Mouse (Mus musculus) C2C12 (cell line): ENCODE results near the gene Naaa. TPM values are rescaled to one million over a fixed set of nuclear protein-coding genes. Genes with fewer than 3 reads are reported as not detected.

Source experiments
- H3K27me3 ChIP-seq: one replicate; pipeline ENCODE4 v1.6.1; 2011; ENCODE audit not compliant: control insufficient read depth, insufficient read depth, insufficient read length
- H3K36me3 ChIP-seq: one replicate; pipeline ENCODE4 v1.6.1; 2011; ENCODE audit not compliant: control insufficient read depth, insufficient read depth
- H3K4me3 ChIP-seq: one replicate; pipeline ENCODE4 v1.5.1; 2011; ENCODE audit warnings: mild to moderate bottlenecking, control low read depth; ENCODE audit not compliant: poor library complexity, insufficient read depth, severe bottlenecking
- H3K79me2 ChIP-seq: one replicate; pipeline ENCODE4 v1.6.1; 2011; ENCODE audit not compliant: control insufficient read depth, insufficient read depth
- H3K79me3 ChIP-seq: one replicate; pipeline ENCODE4 v1.6.1; 2011; ENCODE audit warnings: low read depth, control low read depth
- H3ac ChIP-seq: one replicate; pipeline ENCODE3; 2011; ENCODE audit warnings: low read depth; ENCODE audit not compliant: control insufficient read depth, insufficient read length
- CEBPB ChIP-seq: IDR thresholded peaks from one replicate; pipeline ENCODE4 v1.6.1; 2011; ENCODE audit warnings: low read depth, mild to moderate bottlenecking, control low read depth, moderate library complexity
- CTCF ChIP-seq: IDR thresholded peaks from one replicate; pipeline ENCODE4 v1.5.1; 2011; ENCODE audit not compliant: control insufficient read depth, insufficient read depth, insufficient read length
- FOSL1 ChIP-seq: IDR thresholded peaks from one replicate; pipeline ENCODE4 v1.8.0; 2011; ENCODE audit warnings: mild to moderate bottlenecking, low read length; ENCODE audit not compliant: poor library complexity, insufficient read depth, severe bottlenecking
- MAX ChIP-seq: IDR thresholded peaks from one replicate; pipeline ENCODE4 v1.6.1; 2011; ENCODE audit warnings: mild to moderate bottlenecking, control low read depth
- MYOD1 ChIP-seq: IDR thresholded peaks from one replicate; pipeline ENCODE4 v1.6.1; 2011; ENCODE audit warnings: low read depth; ENCODE audit not compliant: control insufficient read depth, insufficient read length
- MYOG ChIP-seq: IDR thresholded peaks from one replicate; pipeline ENCODE4 v1.6.1; 2011; ENCODE audit not compliant: control insufficient read depth, insufficient read length; ENCODE audit errors: extremely low read depth
- USF1 ChIP-seq: IDR thresholded peaks from one replicate; pipeline ENCODE4 v1.6.1; 2011; ENCODE audit warnings: low read depth, mild to moderate bottlenecking, control low read depth, moderate library complexity
- polyA plus RNA-seq: library from polyadenylated mRNA; unstranded; fragments of >200 nt; fragmentation: generic; extraction: Trizol; gene quantifications from one replicate; pipeline ENCODE4 v1.2.1, GENCODE M21; 2012; ENCODE audit warnings: missing spikeins

Naaa gene
- polyA plus RNA-seq, 1 experiment, result 5.4 TPM

- H3K79me2 ChIP-seq, result no peaks in the 10 kb centered on the region
- TF ChIP-seq USF1, result no peak
- no peak for TF ChIP-seq CTCF
- no peak for TF ChIP-seq MYOG
- no peak for TF ChIP-seq CEBPB
- TF ChIP-seq MYOD1, result no peak
- no peak for TF ChIP-seq MAX
- no peak for TF ChIP-seq FOSL1
- no peak overlapping the region for H3ac ChIP-seq
- no peaks in the 10 kb centered on the region for H3K36me3 ChIP-seq
- no peaks in the 10 kb centered on the region for H3K79me3 ChIP-seq
- no peaks in the 10 kb centered on the region for H3K27me3 ChIP-seq
- no peak overlapping the region for H3K4me3 ChIP-seq
These were observed 58.8 kb downstream of the Naaa start for GRCm38 (mm10) chr5:92218915-92219793.

DNA sequence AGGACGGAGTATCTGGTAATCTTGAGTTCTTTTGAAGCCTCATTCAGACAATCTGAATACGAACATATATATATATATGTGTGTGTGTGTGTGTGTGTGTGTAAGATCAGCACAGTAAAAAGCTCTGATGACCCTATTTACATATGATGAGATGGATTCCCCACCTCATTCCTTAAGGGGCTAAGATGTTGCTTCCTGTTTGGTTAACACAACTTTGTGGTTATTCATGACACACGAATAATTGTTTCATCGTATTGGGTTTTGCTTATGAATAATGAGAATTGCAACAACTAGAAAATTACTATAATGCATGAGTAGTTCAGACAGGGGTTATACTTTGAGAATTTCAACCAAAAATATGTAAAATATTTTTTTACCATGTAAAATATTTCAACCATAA is 62.7 kb downstream of the Naaa start, which contains the start of gene U90926:
TSS of gene U90926 (minus strand) at position 101 of the 400 bp plus-strand sequence.
- no peaks in the 10 kb centered on the region for H3K79me2 ChIP-seq
- H3K79me3 ChIP-seq, result no peaks in the 10 kb centered on the region
- H3K27me3 ChIP-seq, result no peaks in the 10 kb centered on the region
- H3ac ChIP-seq, result no peak within 1 kb of the TSS
- H3K4me3 ChIP-seq, result no peak within 1 kb of the TSS
- TF ChIP-seq MAX (no peak), MYOG (no peak), CEBPB (no peak), USF1 (no peak), MYOD1 (no peak)
- H3K36me3 ChIP-seq, result no peaks in the 10 kb centered on the region

DNA sequence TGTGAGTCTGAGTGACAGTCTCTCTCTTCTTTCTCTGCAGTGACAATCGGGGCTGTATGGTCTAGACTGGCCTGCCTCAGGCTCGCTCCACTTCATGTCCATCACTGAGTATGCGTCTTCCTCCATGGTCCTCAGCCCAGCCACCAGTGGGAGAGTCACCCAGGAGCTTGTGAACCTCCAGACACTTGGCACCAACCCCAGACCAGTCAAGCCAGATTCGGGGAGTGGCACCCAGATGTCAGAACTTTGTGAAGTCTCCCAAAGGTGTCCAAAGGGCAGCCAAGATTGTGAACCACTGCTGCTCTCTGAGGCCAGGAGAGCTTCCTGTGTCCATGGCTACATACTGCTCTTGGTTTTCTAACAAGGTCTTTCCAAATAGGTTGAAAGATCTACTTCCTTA is 65.7 kb downstream of the Naaa start:
- Histone ChIP-seq H3ac (no peak overlapping the region), H3K36me3 (no peaks in the 10 kb centered on the region), H3K79me3 (no peaks in the 10 kb centered on the region), H3K27me3 (no peaks in the 10 kb centered on the region), H3K79me2 (no peaks in the 10 kb centered on the region), H3K4me3 (no peak overlapping the region)
- TF ChIP-seq MYOD1, result no peak
- no peak for TF ChIP-seq CTCF
- no peak for TF ChIP-seq CEBPB
- TF ChIP-seq USF1, result no peak
- no peak for TF ChIP-seq FOSL1
- TF ChIP-seq MAX, result no peak
- TF ChIP-seq MYOG, result no peak

- Histone ChIP-seq H3K4me3 (no peak overlapping the region), H3ac (no peak overlapping the region), H3K79me3 (no peaks in the 10 kb centered on the region), H3K36me3 (peaks cover 4% of the 10 kb centered on the region), H3K27me3 (no peaks in the 10 kb centered on the region), H3K79me2 (no peaks in the 10 kb centered on the region)
- TF ChIP-seq CTCF (no peak), USF1 (no peak), MYOD1 (no peak), MAX (no peak), FOSL1 (no peak), CEBPB (no peak), MYOG (no peak)
These were observed 67.8 kb downstream of the Naaa start for GRCm38 (mm10) chr5:92210205-92210604.

Other genes with a start within 250 kb of the Naaa start
- gene Cdkl2, start 234.3 kb downstream of the Naaa start, polyA plus RNA-seq, result 0.83 TPM
- 39.1 TPM for gene G3bp2, start 194.5 kb downstream of the Naaa start, polyA plus RNA-seq
- 27.3 TPM for gene Uso1, start 140.2 kb downstream of the Naaa start, polyA plus RNA-seq
- gene U90926, start 62.8 kb downstream of the Naaa start, polyA plus RNA-seq, result 0.83 TPM
- gene Ppef2, start 21.9 kb downstream of the Naaa start, polyA plus RNA-seq, result not detected
- gene Sdad1, start 32.3 kb upstream of the Naaa start, polyA plus RNA-seq, result 8.0 TPM
- gene Cxcl9, start 49.9 kb upstream of the Naaa start, polyA plus RNA-seq, result not detected
- gene Art3, start 53.7 kb upstream of the Naaa start, polyA plus RNA-seq, result 0.39 TPM
- gene Cxcl10, start 70.7 kb upstream of the Naaa start, polyA plus RNA-seq, result 0.18 TPM
- gene Nup54, start 157.0 kb upstream of the Naaa start, polyA plus RNA-seq, result 13.4 TPM
- gene Scarb2, start 228.7 kb upstream of the Naaa start, polyA plus RNA-seq, result 23.6 TPM